Mouse (Mus musculus) neural tube, embryonic 14.5 days (tissue): ENCODE data around the gene Ap1s2. TPM values are rescaled to one million over a fixed set of nuclear protein-coding genes. Genes with fewer than 3 reads are reported as not detected.

ENCODE experiments used
- ATAC-seq: fragments of 200-750 bp; cut with Nextera tagmentation; 2 replicates; pipeline ENCODE4 v1.8.0; 2017; ENCODE audit warnings: low read depth, mild to moderate bottlenecking, moderate TSS enrichment, moderate library complexity
- H3K27ac ChIP-seq: fragments of 300-500 bp; sonication (generic); 2 replicates; pipeline ENCODE4 v1.5.1; 2014; ENCODE audit warnings: low read depth, mild to moderate bottlenecking, control low read depth, low read length, moderate library complexity, mixed read lengths
- H3K27me3 ChIP-seq: fragments of 300-500 bp; sonication (generic); 2 replicates; pipeline ENCODE4 v1.6.1; 2014; ENCODE audit warnings: low read length; ENCODE audit not compliant: control insufficient read depth, insufficient read depth
- H3K36me3 ChIP-seq: fragments of 300-500 bp; sonication (generic); 2 replicates; pipeline ENCODE4 v1.6.1; 2014; ENCODE audit warnings: low read length, mixed read lengths; ENCODE audit not compliant: control insufficient read depth, insufficient read depth
- H3K4me1 ChIP-seq: fragments of 300-500 bp; sonication (generic); 2 replicates; pipeline ENCODE4 v1.6.1; 2014; ENCODE audit warnings: low read length; ENCODE audit not compliant: control insufficient read depth, insufficient read depth
- H3K4me2 ChIP-seq: fragments of 300-500 bp; sonication (generic); 2 replicates; pipeline ENCODE4 v1.6.1; 2014; ENCODE audit warnings: mild to moderate bottlenecking, low read depth, low read length, control low read depth
- H3K4me3 ChIP-seq: fragments of 300-500 bp; sonication (generic); 2 replicates; pipeline ENCODE4 v1.5.1; 2014; ENCODE audit warnings: low read depth, low read length, control low read depth, mixed read lengths
- H3K9ac ChIP-seq: fragments of 300-500 bp; sonication (generic); replicated peaks from 2 replicates; pipeline ENCODE4 v1.6.1; 2014; ENCODE audit warnings: low read depth, mild to moderate bottlenecking, control low read depth, low read length, mixed read lengths
- H3K9me3 ChIP-seq: fragments of 300-500 bp; sonication (generic); 2 replicates; pipeline ENCODE4 v1.6.1; 2016; ENCODE audit warnings: low read length; ENCODE audit not compliant: control insufficient read depth
- WGBS: fragments of 180-500 bp; shearing (Covaris S2); extraction: QIAGEN DNeasy Blood & Tissue Kit; methylation state at CpG from one replicate; pipeline ENCODE4 v1.1.7; 2014; 5-methylcytosine and 5-hydroxymethylcytosine counted together
- polyA plus RNA-seq: library from polyadenylated mRNA; unstranded; fragments of >200 nt; fragmentation: Nextera tagmentation; extraction: Ambion mirVana; gene quantifications from 2 replicates; pipeline ENCODE4 v1.2.1, GENCODE M21; 2014

Gene Ap1s2
- polyA plus RNA-seq, 1 experiment from 2014 or later: 198 TPM

GRCm38 (mm10) chrX:163899431-163900020 is 9.3 kb upstream of the Ap1s2 start:
- Histone ChIP-seq H3K9me3 (no peaks in the 10 kb centered on the region), H3K36me3 (no peaks in the 10 kb centered on the region), H3K9ac (no peak overlapping the region), H3K27me3 (no peaks in the 10 kb centered on the region), H3K4me3 (no peak overlapping the region), H3K4me1 (no peaks in the 10 kb centered on the region), H3K4me2 (no peak overlapping the region), H3K27ac (no peak overlapping the region)
- no peak for ATAC-seq
- 64% methylated on average over 5 of the region's 5 CpGs for WGBS

- H3K4me1 ChIP-seq: no peaks in the 10 kb centered on the region
- H3K4me2 ChIP-seq: no peak overlapping the region
- 58% methylated on average over 2 of the region's 2 CpGs for WGBS
- no peaks in the 10 kb centered on the region for H3K9me3 ChIP-seq
- H3K27me3 ChIP-seq: no peaks in the 10 kb centered on the region
- no peak overlapping the region for H3K27ac ChIP-seq
- no peak overlapping the region for H3K4me3 ChIP-seq
- ATAC-seq: no peak
- no peaks in the 10 kb centered on the region for H3K36me3 ChIP-seq
- H3K9ac ChIP-seq: no peak overlapping the region
Measured at GRCm38 (mm10) chrX:163906861-163907260, 2.0 kb upstream of the Ap1s2 start.

GRCm38 (mm10) chrX:163908003-163908336 is 847 bp upstream of the Ap1s2 start:
- Histone ChIP-seq H3K27ac (peak overlapping the region; percentile 80), H3K27me3 (no peaks in the 10 kb centered on the region), H3K36me3 (no peaks in the 10 kb centered on the region), H3K4me2 (peak overlapping the region; percentile 50), H3K9me3 (no peaks in the 10 kb centered on the region), H3K4me1 (no peaks in the 10 kb centered on the region), H3K9ac (peak overlapping the region; percentile 51; the same call in 1 of the 2 replicates), H3K4me3 (peak overlapping the region; percentile 58)
- 26% methylated on average over 8 of the region's 8 CpGs for WGBS
- no peak for ATAC-seq

GRCm38 (mm10) chrX:163909381-163909780 is 564 bp downstream of the Ap1s2 start:
- H3K4me3 ChIP-seq: peak overlapping the region; percentile 58
- WGBS: 17% methylated on average over 19 of the region's 34 CpGs
- H3K9ac ChIP-seq: peak overlapping the region; percentile 55
- no peaks in the 10 kb centered on the region; the same call in 1 of the 2 replicates for H3K36me3 ChIP-seq
- H3K4me2 ChIP-seq: peak overlapping the region; percentile 45
- H3K27me3 ChIP-seq: no peaks in the 10 kb centered on the region
- no peaks in the 10 kb centered on the region for H3K4me1 ChIP-seq
- peak; percentile 49 for ATAC-seq
- H3K27ac ChIP-seq: peak overlapping the region; percentile 77
- H3K9me3 ChIP-seq: no peaks in the 10 kb centered on the region

GRCm38 (mm10) chrX:163912791-163913190 is 4.0 kb downstream of the Ap1s2 start:
- no peak overlapping the region for H3K27ac ChIP-seq
- H3K27me3 ChIP-seq: no peaks in the 10 kb centered on the region
- H3K9me3 ChIP-seq: no peaks in the 10 kb centered on the region
- H3K36me3 ChIP-seq: no peaks in the 10 kb centered on the region; the same call in 1 of the 2 replicates
- H3K9ac ChIP-seq: no peak overlapping the region
- H3K4me2 ChIP-seq: no peak overlapping the region
- no peak for ATAC-seq
- H3K4me3 ChIP-seq: no peak overlapping the region
- no peaks in the 10 kb centered on the region for H3K4me1 ChIP-seq

GRCm38 (mm10) chrX:163929550-163929949 is 20.7 kb downstream of the Ap1s2 start:
- H3K9me3 ChIP-seq: no peaks in the 10 kb centered on the region
- no peaks in the 10 kb centered on the region for H3K4me1 ChIP-seq
- H3K36me3 ChIP-seq: no peaks in the 10 kb centered on the region
- no peak for ATAC-seq
- no peak overlapping the region for H3K4me3 ChIP-seq
- no peak overlapping the region for H3K9ac ChIP-seq
- no peak overlapping the region for H3K4me2 ChIP-seq
- H3K27ac ChIP-seq: no peak overlapping the region
- no peaks in the 10 kb centered on the region for H3K27me3 ChIP-seq

- 79% methylated on average over 8 of the region's 8 CpGs for WGBS
- Histone ChIP-seq H3K4me1 (no peaks in the 10 kb centered on the region), H3K4me2 (no peak overlapping the region), H3K27me3 (no peaks in the 10 kb centered on the region), H3K36me3 (no peaks in the 10 kb centered on the region), H3K4me3 (no peak overlapping the region), H3K9ac (no peak overlapping the region), H3K9me3 (no peaks in the 10 kb centered on the region), H3K27ac (no peak overlapping the region)
- ATAC-seq: no peak
Measured at GRCm38 (mm10) chrX:163934731-163935130, 25.9 kb downstream of the Ap1s2 start.

GRCm38 (mm10) chrX:163938587-163938986 is 29.8 kb downstream of the Ap1s2 start:
- no peak for ATAC-seq
- Histone ChIP-seq H3K9me3 (no peaks in the 10 kb centered on the region), H3K9ac (no peak overlapping the region), H3K27me3 (no peaks in the 10 kb centered on the region), H3K4me2 (no peak overlapping the region), H3K27ac (no peak overlapping the region), H3K4me1 (no peaks in the 10 kb centered on the region), H3K4me3 (no peak overlapping the region), H3K36me3 (peaks cover 3% of the 10 kb centered on the region; the same call in 1 of the 2 replicates)
- WGBS: 85% methylated on average over 6 of the region's 6 CpGs

- Histone ChIP-seq H3K9me3 (no peaks in the 10 kb centered on the region), H3K27me3 (no peaks in the 10 kb centered on the region), H3K36me3 (peaks cover 6% of the 10 kb centered on the region; the same call in 1 of the 2 replicates), H3K27ac (no peak overlapping the region), H3K9ac (no peak overlapping the region), H3K4me3 (no peak overlapping the region), H3K4me2 (no peak overlapping the region), H3K4me1 (no peaks in the 10 kb centered on the region)
- 94% methylated on average over 3 of the region's 3 CpGs for WGBS
- no peak for ATAC-seq
Measured at GRCm38 (mm10) chrX:163944381-163944780, 35.6 kb downstream of the Ap1s2 start.
